Mouse (Mus musculus): ENCODE measurements around the gene Gm49325. TPM values are rescaled to one million over a fixed set of nuclear protein-coding genes. Genes with fewer than 3 reads are reported as not detected.
"Not testable (repeated sequence)": the region's sequence is repeated elsewhere in the genome, so short reads cannot be mapped to it uniquely, and the experiment has no call there.

The Gm49325 gene
- polyA plus RNA-seq, 1 experiment from 2014 or later = not detected

GRCm38 (mm10) chr10:77673765-77674164, 67.8 kb downstream of the Gm49325 start:
- Histone ChIP-seq H3K4me2 (ENCODE audit: low read length) (no peak overlapping the region), H3K9ac (ENCODE audit: low read depth, low read length) (no peak overlapping the region), H3K36me3 (ENCODE audit: control insufficient read depth, insufficient read depth, low read length) (no peaks in the 10 kb centered on the region), H3K4me1 (ENCODE audit: control insufficient read depth, insufficient read depth, low read depth, low read length) (peaks cover 11% of the 10 kb centered on the region), H3K27ac (ENCODE audit: low read depth, low read length) (no peak overlapping the region), H3K9me3 (ENCODE audit: control insufficient read depth, low read length) (no peaks in the 10 kb centered on the region), H3K4me3 (ENCODE audit: low read length) (no peak overlapping the region), H3K27me3 (replicated peaks; ENCODE audit: control insufficient read depth, insufficient read depth, low read length) (peaks cover 15% of the 10 kb centered on the region)
- no peak for ATAC-seq
- 64% methylated on average over 13 of the region's 13 CpGs for WGBS

GRCm38 (mm10) chr10:77677562-77677961, 71.6 kb downstream of the Gm49325 start:
- WGBS = 1% methylated on average over 31 of the region's 35 CpGs
- H3K4me2 ChIP-seq (ENCODE audit: low read length) = peak overlapping the region; percentile 80
- H3K27me3 ChIP-seq (replicated peaks; ENCODE audit: control insufficient read depth, insufficient read depth, low read length) = peaks cover 23% of the 10 kb centered on the region
- no peaks in the 10 kb centered on the region for H3K36me3 ChIP-seq (ENCODE audit: control insufficient read depth, insufficient read depth, low read length)
- no peak for ATAC-seq
- H3K9ac ChIP-seq (ENCODE audit: low read depth, low read length) = peak overlapping the region; percentile 44
- H3K27ac ChIP-seq (ENCODE audit: low read depth, low read length) = no peak overlapping the region
- H3K4me3 ChIP-seq (ENCODE audit: low read length) = peak overlapping the region; percentile 39
- H3K4me1 ChIP-seq (ENCODE audit: control insufficient read depth, insufficient read depth, low read depth, low read length) = peaks cover 11% of the 10 kb centered on the region
- H3K9me3 ChIP-seq (ENCODE audit: control insufficient read depth, low read length) = no peaks in the 10 kb centered on the region

- WGBS = 81% methylated on average over 7 of the region's 7 CpGs
- no peak for ATAC-seq
- Histone ChIP-seq H3K9ac (ENCODE audit: low read depth, low read length) (no peak overlapping the region), H3K4me1 (ENCODE audit: control insufficient read depth, insufficient read depth, low read depth, low read length) (peaks cover 4% of the 10 kb centered on the region), H3K4me2 (ENCODE audit: low read length) (no peak overlapping the region), H3K4me3 (ENCODE audit: low read length) (no peak overlapping the region), H3K36me3 (ENCODE audit: control insufficient read depth, insufficient read depth, low read length) (no peaks in the 10 kb centered on the region), H3K27me3 (replicated peaks; ENCODE audit: control insufficient read depth, insufficient read depth, low read length) (peaks cover 26% of the 10 kb centered on the region), H3K27ac (ENCODE audit: low read depth, low read length) (no peak overlapping the region), H3K9me3 (ENCODE audit: control insufficient read depth, low read length) (no peaks in the 10 kb centered on the region)
These were observed 77.0 kb downstream of the Gm49325 start for GRCm38 (mm10) chr10:77682994-77683393.

GRCm38 (mm10) chr10:77684181-77684580, 78.2 kb downstream of the Gm49325 start:
- Histone ChIP-seq H3K4me3 (ENCODE audit: low read length) (no peak overlapping the region), H3K36me3 (ENCODE audit: control insufficient read depth, insufficient read depth, low read length) (no peaks in the 10 kb centered on the region), H3K9me3 (ENCODE audit: control insufficient read depth, low read length) (no peaks in the 10 kb centered on the region), H3K4me2 (ENCODE audit: low read length) (no peak overlapping the region), H3K9ac (ENCODE audit: low read depth, low read length) (no peak overlapping the region), H3K27ac (ENCODE audit: low read depth, low read length) (no peak overlapping the region), H3K4me1 (ENCODE audit: control insufficient read depth, insufficient read depth, low read depth, low read length) (peaks cover 3% of the 10 kb centered on the region; the same call in 1 of the 2 replicates), H3K27me3 (replicated peaks; ENCODE audit: control insufficient read depth, insufficient read depth, low read length) (peaks cover 22% of the 10 kb centered on the region)
- WGBS = 38% methylated on average over 8 of the region's 8 CpGs
- ATAC-seq = no peak

- Histone ChIP-seq H3K27ac (ENCODE audit: low read depth, low read length) (no peak within 1 kb of the TSS), H3K4me2 (ENCODE audit: low read length) (no peak within 1 kb of the TSS), H3K36me3 (ENCODE audit: control insufficient read depth, insufficient read depth, low read length) (no peaks in the 10 kb centered on the region), H3K9me3 (ENCODE audit: control insufficient read depth, low read length) (no peaks in the 10 kb centered on the region), H3K4me1 (ENCODE audit: control insufficient read depth, insufficient read depth, low read depth, low read length) (peaks cover 3% of the 10 kb centered on the region; the same call in 1 of the 2 replicates), H3K27me3 (replicated peaks; ENCODE audit: control insufficient read depth, insufficient read depth, low read length) (peaks cover 18% of the 10 kb centered on the region), H3K9ac (ENCODE audit: low read depth, low read length) (no peak within 1 kb of the TSS), H3K4me3 (ENCODE audit: low read length) (no peak within 1 kb of the TSS)
- WGBS = 11% methylated on average over 22 of the region's 22 CpGs
- ATAC-seq = no peak; the same call in 1 of the 2 replicates
These were observed 80.1 kb downstream of the Gm49325 start, which contains the start of gene Tspear for GRCm38 (mm10) chr10:77685895-77686664. TSS of gene Tspear (plus strand) at chr10:77686569.

GRCm38 (mm10) chr10:77687021-77687420, 81.0 kb downstream of the Gm49325 start:
- ATAC-seq = no peak
- Histone ChIP-seq H3K4me2 (ENCODE audit: low read length) (no peak overlapping the region), H3K36me3 (ENCODE audit: control insufficient read depth, insufficient read depth, low read length) (no peaks in the 10 kb centered on the region), H3K4me3 (ENCODE audit: low read length) (no peak overlapping the region), H3K9ac (ENCODE audit: low read depth, low read length) (no peak overlapping the region), H3K27ac (ENCODE audit: low read depth, low read length) (no peak overlapping the region), H3K9me3 (ENCODE audit: control insufficient read depth, low read length) (no peaks in the 10 kb centered on the region), H3K27me3 (replicated peaks; ENCODE audit: control insufficient read depth, insufficient read depth, low read length) (peaks cover 18% of the 10 kb centered on the region), H3K4me1 (ENCODE audit: control insufficient read depth, insufficient read depth, low read depth, low read length) (peaks cover 3% of the 10 kb centered on the region; the same call in 1 of the 2 replicates)
- 43% methylated on average over 10 of the region's 10 CpGs for WGBS

GRCm38 (mm10) chr10:77690356-77690807, 84.4 kb downstream of the Gm49325 start, which contains the start of gene Gm19402:
TSS of gene Gm19402 (minus strand) at chr10:77690757.
- H3K9ac ChIP-seq (ENCODE audit: low read depth, low read length); ATAC-seq; H3K4me1 ChIP-seq (ENCODE audit: control insufficient read depth, insufficient read depth, low read depth, low read length); H3K36me3 ChIP-seq (ENCODE audit: control insufficient read depth, insufficient read depth, low read length); H3K4me3 ChIP-seq (ENCODE audit: low read length); H3K9me3 ChIP-seq (ENCODE audit: control insufficient read depth, low read length); H3K4me2 ChIP-seq (ENCODE audit: low read length); H3K27ac ChIP-seq (ENCODE audit: low read depth, low read length): not testable (repeated sequence)
- 77% methylated on average over 3 of the region's 3 CpGs for WGBS
- peaks cover 16% of the 10 kb centered on the region for H3K27me3 ChIP-seq (replicated peaks; ENCODE audit: control insufficient read depth, insufficient read depth, low read length)

MicroRNAs within 50 kb of the gene (microRNA counts, 519-probe panel; counts per million panel counts)
- microRNA mmu-miR-1930 = 1,470 counts per million, percentile 13 among the panel's probes with 10 or more counts

Small RNA genes lying within 50 kb of the gene (microRNA-seq; reads per million reads assigned to microRNA genes)
- gene Mir1930 = 8.5 reads per million, percentile 25 among the genes with 10 or more reads in this experiment

Other genes with a start within 250 kb of the Gm49325 start
- 19.9 and 20.6 TPM in 2 replicates for gene Adarb1, start 187.9 kb upstream of the Gm49325 start, polyA plus RNA-seq (2015; fragmentation: Nextera tagmentation; extraction: Ambion mirVana)
- gene Fam207a, start 90.4 kb upstream of the Gm49325 start, polyA plus RNA-seq (2015; fragmentation: Nextera tagmentation; extraction: Ambion mirVana) = 43.5 and 43.8 TPM in 2 replicates
- gene Itgb2, start 75.9 kb upstream of the Gm49325 start, polyA plus RNA-seq (2015; fragmentation: Nextera tagmentation; extraction: Ambion mirVana) = 0.92 and 1.1 TPM in 2 replicates
- 84.4 and 88.3 TPM in 2 replicates for gene Pttg1ip, start 24.5 kb upstream of the Gm49325 start, polyA plus RNA-seq (2015; fragmentation: Nextera tagmentation; extraction: Ambion mirVana)
- gene Sumo3, start 100 bp upstream of the Gm49325 start, polyA plus RNA-seq (2015; fragmentation: Nextera tagmentation; extraction: Ambion mirVana) = 303 and 334 TPM in 2 replicates
- gene Ube2g2, start 16.1 kb downstream of the Gm49325 start, polyA plus RNA-seq (2015; fragmentation: Nextera tagmentation; extraction: Ambion mirVana) = 85.0 and 91.0 TPM in 2 replicates
- 1.3 and 1.6 TPM in 2 replicates for gene Tspear, start 80.4 kb downstream of the Gm49325 start, polyA plus RNA-seq (2015; fragmentation: Nextera tagmentation; extraction: Ambion mirVana)
- not detected in 2 replicates for gene Gm19402, start 84.6 kb downstream of the Gm49325 start, polyA plus RNA-seq (2015; fragmentation: Nextera tagmentation; extraction: Ambion mirVana)
- gene Gm9508, start 91.0 kb downstream of the Gm49325 start, polyA plus RNA-seq (2015; fragmentation: Nextera tagmentation; extraction: Ambion mirVana) = not detected in 2 replicates
- gene Gm10272, start 100.4 kb downstream of the Gm49325 start, polyA plus RNA-seq (2015; fragmentation: Nextera tagmentation; extraction: Ambion mirVana) = not detected in 2 replicates
- not detected in 2 replicates for gene Gm10024, start 105.3 kb downstream of the Gm49325 start, polyA plus RNA-seq (2015; fragmentation: Nextera tagmentation; extraction: Ambion mirVana)
- gene Gm10142, start 109.6 kb downstream of the Gm49325 start, polyA plus RNA-seq (2015; fragmentation: Nextera tagmentation; extraction: Ambion mirVana) = not detected in 2 replicates
- gene Krtap12-1, start 114.4 kb downstream of the Gm49325 start, polyA plus RNA-seq (2015; fragmentation: Nextera tagmentation; extraction: Ambion mirVana) = not detected in 2 replicates
- not detected in 2 replicates for gene Gm10100, start 120.3 kb downstream of the Gm49325 start, polyA plus RNA-seq (2015; fragmentation: Nextera tagmentation; extraction: Ambion mirVana)
- gene Gm18596, start 136.4 kb downstream of the Gm49325 start, polyA plus RNA-seq (2015; fragmentation: Nextera tagmentation; extraction: Ambion mirVana) = not detected in 2 replicates
- not detected in 2 replicates for gene Gm9736, start 145.2 kb downstream of the Gm49325 start, polyA plus RNA-seq (2015; fragmentation: Nextera tagmentation; extraction: Ambion mirVana)
- gene Gm3233, start 153.5 kb downstream of the Gm49325 start, polyA plus RNA-seq (2015; fragmentation: Nextera tagmentation; extraction: Ambion mirVana) = not detected in 2 replicates
- gene Gm3238, start 165.1 kb downstream of the Gm49325 start, polyA plus RNA-seq (2015; fragmentation: Nextera tagmentation; extraction: Ambion mirVana) = not detected in 2 replicates
- gene Gm7138, start 170.7 kb downstream of the Gm49325 start, polyA plus RNA-seq (2015; fragmentation: Nextera tagmentation; extraction: Ambion mirVana) = not detected in 2 replicates
- gene Gm3250, start 176.3 kb downstream of the Gm49325 start, polyA plus RNA-seq (2015; fragmentation: Nextera tagmentation; extraction: Ambion mirVana) = not detected in 2 replicates
- not detected in 2 replicates for gene Gm7137, start 182.0 kb downstream of the Gm49325 start, polyA plus RNA-seq (2015; fragmentation: Nextera tagmentation; extraction: Ambion mirVana)
- not detected in 2 replicates for gene Gm9639, start 188.9 kb downstream of the Gm49325 start, polyA plus RNA-seq (2015; fragmentation: Nextera tagmentation; extraction: Ambion mirVana)
- not detected in 2 replicates for gene Gm19668, start 192.9 kb downstream of the Gm49325 start, polyA plus RNA-seq (2015; fragmentation: Nextera tagmentation; extraction: Ambion mirVana)
- not detected in 2 replicates for gene Gm9507, start 205.6 kb downstream of the Gm49325 start, polyA plus RNA-seq (2015; fragmentation: Nextera tagmentation; extraction: Ambion mirVana)
- gene Gm2696, start 208.5 kb downstream of the Gm49325 start, polyA plus RNA-seq (2015; fragmentation: Nextera tagmentation; extraction: Ambion mirVana) = not detected in 2 replicates
- gene Krtap10-4, start 220.9 kb downstream of the Gm49325 start, polyA plus RNA-seq (2015; fragmentation: Nextera tagmentation; extraction: Ambion mirVana) = not detected in 2 replicates
- gene Krtap10-10, start 229.8 kb downstream of the Gm49325 start, polyA plus RNA-seq (2015; fragmentation: Nextera tagmentation; extraction: Ambion mirVana) = not detected in 2 replicates
- gene Gm36176, start 240.6 kb downstream of the Gm49325 start, polyA plus RNA-seq (2015; fragmentation: Nextera tagmentation; extraction: Ambion mirVana) = not detected in 2 replicates
- not detected in 2 replicates for gene Gm10318, start 246.7 kb downstream of the Gm49325 start, polyA plus RNA-seq (2015; fragmentation: Nextera tagmentation; extraction: Ambion mirVana)